Mouse (Mus musculus) embryonic fibroblast, embryonic 13.5 days (primary cell): ENCODE results near the gene Gigyf1. TPM values are rescaled to one million over a fixed set of nuclear protein-coding genes. Genes with fewer than 3 reads are reported as not detected.

Source experiments
- H3K27ac ChIP-seq: 2 replicates; pipeline ENCODE4 v1.5.1; 2012; ENCODE audit warnings: low read length, control low read depth, inconsistent platforms; ENCODE audit not compliant: insufficient read depth
- H3K4me1 ChIP-seq: 2 replicates; pipeline ENCODE4 v1.6.1; 2011; ENCODE audit warnings: low read length; ENCODE audit not compliant: control insufficient read depth, insufficient read depth
- H3K4me3 ChIP-seq: 2 replicates; pipeline ENCODE4 v1.5.1; 2011; ENCODE audit warnings: mild to moderate bottlenecking, control low read depth, low read length; ENCODE audit not compliant: insufficient read depth
- CTCF ChIP-seq: IDR thresholded peaks from 2 replicates; pipeline ENCODE4 v1.5.1; 2011; ENCODE audit warnings: mild to moderate bottlenecking, control low read depth, low read length, moderate library complexity, borderline replicate concordance; ENCODE audit not compliant: insufficient read depth
- POLR2A ChIP-seq: IDR thresholded peaks from 2 replicates; pipeline ENCODE4 v1.6.1; 2011; ENCODE audit warnings: low read depth, mild to moderate bottlenecking, control low read depth, low read length, moderate library complexity
- polyA plus RNA-seq: library from polyadenylated mRNA; stranded (reverse); fragments of >200 nt; gene quantifications from 2 replicates; pipeline ENCODE4 v1.2.4, GENCODE M21; 2011; ENCODE audit warnings: low read depth; ENCODE audit not compliant: missing spikeins, insufficient read length

Gene Gigyf1
- polyA plus RNA-seq, 1 experiment = 17.7 TPM

- peak overlapping the region; percentile 97 for H3K4me3 ChIP-seq
- H3K27ac ChIP-seq = peak overlapping the region; percentile 97
- TF ChIP-seq CTCF (no peak), POLR2A (peak; percentile 52; the same call in 1 of the 2 replicates)
These were observed 13.9 kb downstream of the Gigyf1 start for GRCm38 (mm10) chr5:137532131-137532807.

DNA sequence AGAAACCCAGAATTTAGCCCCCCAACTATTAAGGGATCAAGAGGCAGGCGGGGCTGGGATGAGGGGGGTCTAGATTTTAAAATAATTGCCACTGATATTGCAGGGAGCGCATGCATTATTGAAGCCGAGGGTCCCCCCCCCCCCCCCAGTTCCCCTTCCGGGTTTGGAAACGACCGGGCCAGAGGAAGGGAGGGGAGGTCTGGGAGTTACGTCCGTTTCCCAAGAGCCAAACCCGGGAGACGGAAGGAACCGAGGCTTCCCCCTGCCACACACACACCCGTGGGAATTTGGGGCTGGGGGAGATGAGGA lies 14.4 kb downstream of the Gigyf1 start:
- peaks cover 8% of the 10 kb centered on the region; the same call in 1 of the 2 replicates for H3K4me1 ChIP-seq
- TF ChIP-seq CTCF = no peak
- TF ChIP-seq POLR2A = no peak
- H3K27ac ChIP-seq = peak overlapping the region; percentile 97
- H3K4me3 ChIP-seq = peak overlapping the region; percentile 97

More at GRCm38 (mm10) chr5:137532131-137532807, 13.9 kb downstream of the Gigyf1 start:
- peaks cover 8% of the 10 kb centered on the region; the same call in 1 of the 2 replicates for H3K4me1 ChIP-seq

GRCm38 (mm10) chr5:137533117-137533827 lies 14.9 kb downstream of the Gigyf1 start, which contains the start of the genes Epo and Gnb2:
Gene Epo (minus strand): TSS chr5:137533242.
Gene Gnb2 (minus strand): TSS chr5:137533510.
- peaks cover 8% of the 10 kb centered on the region; the same call in 1 of the 2 replicates for H3K4me1 ChIP-seq
- TF ChIP-seq POLR2A (peak; percentile 91), CTCF (no peak)
- peak within 1 kb of the TSS; percentile 97 for H3K27ac ChIP-seq
- peak within 1 kb of the TSS; percentile 97 for H3K4me3 ChIP-seq

DNA sequence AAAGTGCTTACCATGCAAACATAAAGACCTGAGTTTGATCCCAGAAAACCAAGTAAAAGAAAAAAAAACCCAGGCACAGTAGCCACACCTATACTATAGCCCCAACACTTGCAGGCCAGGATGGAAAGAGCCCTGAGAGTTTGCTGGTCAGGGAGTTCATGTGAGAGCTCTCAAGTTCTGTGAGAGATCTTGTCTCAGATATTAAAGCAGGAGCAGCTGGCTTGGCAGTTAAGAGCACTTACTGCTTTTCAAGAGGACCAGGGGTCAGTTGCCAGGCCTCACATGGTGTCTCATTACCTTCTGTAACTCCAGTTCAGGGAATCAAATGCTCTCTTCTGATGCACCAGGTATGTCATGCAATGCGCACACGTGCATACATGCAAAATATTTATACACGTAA lies 16.4 kb downstream of the Gigyf1 start:
- peaks cover 3% of the 10 kb centered on the region; the same call in 1 of the 2 replicates for H3K4me1 ChIP-seq
- H3K27ac ChIP-seq = no peak overlapping the region
- no peak for TF ChIP-seq POLR2A
- TF ChIP-seq CTCF = no peak
- no peak overlapping the region for H3K4me3 ChIP-seq

- Histone ChIP-seq H3K4me3 (no peak overlapping the region), H3K27ac (no peak overlapping the region), H3K4me1 (peaks cover 3% of the 10 kb centered on the region; the same call in 1 of the 2 replicates)
- no peak for TF ChIP-seq POLR2A
- TF ChIP-seq CTCF = no peak
These were observed 17.0 kb downstream of the Gigyf1 start for GRCm38 (mm10) chr5:137535318-137535717.

- TF ChIP-seq POLR2A (no peak), CTCF (no peak)
- Histone ChIP-seq H3K27ac (no peak overlapping the region), H3K4me1 (peaks cover 3% of the 10 kb centered on the region; the same call in 1 of the 2 replicates), H3K4me3 (no peak overlapping the region)
These were observed 19.1 kb downstream of the Gigyf1 start for GRCm38 (mm10) chr5:137537461-137537860.

DNA sequence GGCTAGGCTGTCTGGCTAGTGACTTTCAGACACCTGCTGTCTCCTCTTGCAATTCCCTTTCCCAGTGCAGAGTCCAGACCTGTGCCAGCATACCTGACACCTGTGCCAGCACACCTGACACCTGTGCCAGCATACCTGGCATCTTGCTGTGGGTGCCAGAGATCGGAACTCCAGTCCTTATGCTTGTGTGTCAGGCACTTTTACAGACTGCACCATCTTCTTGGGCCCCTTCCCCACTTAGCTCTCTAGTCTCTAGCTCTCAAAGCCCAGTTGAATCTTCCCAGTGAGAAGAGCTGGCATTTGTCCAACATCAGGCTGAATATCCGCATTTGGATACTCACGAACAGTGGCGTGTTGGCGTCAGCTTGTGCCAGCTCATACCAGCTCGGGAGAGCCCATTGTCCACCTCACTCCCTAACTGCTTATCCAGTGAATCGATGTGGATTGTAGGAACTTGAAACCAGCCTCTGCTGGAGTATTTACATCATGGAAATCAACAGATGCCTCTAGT lies 21.0 kb downstream of the Gigyf1 start:
- H3K27ac ChIP-seq = no peak overlapping the region
- H3K4me3 ChIP-seq = no peak overlapping the region
- TF ChIP-seq POLR2A (no peak), CTCF (no peak)
- H3K4me1 ChIP-seq = no peaks in the 10 kb centered on the region

DNA sequence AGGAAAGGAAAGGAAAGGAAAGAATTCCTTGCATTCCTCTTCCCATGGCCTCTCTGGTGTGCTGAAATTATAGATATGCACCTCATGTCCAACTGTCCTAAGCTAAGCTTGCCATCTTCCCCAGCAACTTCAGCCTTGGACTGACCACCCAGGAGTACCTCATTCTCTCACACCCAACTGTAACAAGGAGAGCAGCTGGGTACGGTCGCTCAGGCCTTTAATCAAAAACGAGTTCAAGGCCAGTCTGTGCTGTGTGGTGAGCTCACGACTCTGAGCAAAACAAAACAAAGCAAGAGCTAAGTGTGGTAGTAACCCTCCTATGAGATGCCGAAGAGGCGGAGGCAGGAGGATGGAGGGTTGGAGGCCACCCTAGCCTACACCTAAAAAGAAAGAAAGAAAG lies 22.6 kb downstream of the Gigyf1 start:
- no peak for TF ChIP-seq CTCF
- TF ChIP-seq POLR2A = no peak
- no peak overlapping the region for H3K4me3 ChIP-seq
- no peak overlapping the region for H3K27ac ChIP-seq
- H3K4me1 ChIP-seq = no peaks in the 10 kb centered on the region

DNA sequence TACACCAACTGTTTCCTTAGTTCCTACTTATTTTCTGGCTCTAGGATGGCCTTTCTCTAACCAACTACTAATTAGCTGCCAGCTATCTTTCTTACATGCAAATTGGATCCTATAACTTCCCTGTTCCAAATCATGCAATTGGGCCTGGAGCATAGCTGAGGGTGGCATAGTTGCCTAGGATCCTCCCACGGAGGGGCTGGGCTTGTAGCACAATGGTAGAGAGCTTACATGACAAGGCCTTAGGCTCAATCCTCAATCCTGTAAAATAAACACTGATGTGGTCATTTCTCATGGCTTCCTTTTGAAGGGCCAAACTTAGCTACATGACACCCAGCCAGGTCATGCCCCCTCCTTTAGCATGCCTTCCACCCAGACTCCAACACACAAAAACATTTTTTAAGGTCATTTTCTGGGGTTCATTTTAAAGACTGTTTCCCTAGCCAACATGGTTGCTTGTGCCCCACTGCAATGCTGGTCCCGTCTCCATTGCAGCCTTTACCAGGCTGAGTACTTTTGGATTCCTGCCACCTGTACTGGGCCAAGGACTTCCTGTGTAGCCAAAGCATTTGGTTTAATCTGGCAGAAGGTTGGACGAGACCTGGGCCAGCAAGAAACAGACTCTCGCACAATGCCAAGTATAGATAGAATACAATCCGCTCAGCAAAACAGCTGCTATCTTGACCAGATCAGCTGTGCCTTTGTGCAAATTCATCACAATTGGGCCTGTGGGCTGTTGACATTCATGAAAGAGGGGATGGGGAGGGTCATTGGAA lies 23.6 kb downstream of the Gigyf1 start:
- no peaks in the 10 kb centered on the region for H3K4me1 ChIP-seq

More for the DNA sequence above, 23.6 kb downstream of the Gigyf1 start:
- no peak for TF ChIP-seq POLR2A
- no peak for TF ChIP-seq CTCF
- Histone ChIP-seq H3K4me3 (no peak overlapping the region), H3K27ac (no peak overlapping the region)
